In the genomic region with DNA sequence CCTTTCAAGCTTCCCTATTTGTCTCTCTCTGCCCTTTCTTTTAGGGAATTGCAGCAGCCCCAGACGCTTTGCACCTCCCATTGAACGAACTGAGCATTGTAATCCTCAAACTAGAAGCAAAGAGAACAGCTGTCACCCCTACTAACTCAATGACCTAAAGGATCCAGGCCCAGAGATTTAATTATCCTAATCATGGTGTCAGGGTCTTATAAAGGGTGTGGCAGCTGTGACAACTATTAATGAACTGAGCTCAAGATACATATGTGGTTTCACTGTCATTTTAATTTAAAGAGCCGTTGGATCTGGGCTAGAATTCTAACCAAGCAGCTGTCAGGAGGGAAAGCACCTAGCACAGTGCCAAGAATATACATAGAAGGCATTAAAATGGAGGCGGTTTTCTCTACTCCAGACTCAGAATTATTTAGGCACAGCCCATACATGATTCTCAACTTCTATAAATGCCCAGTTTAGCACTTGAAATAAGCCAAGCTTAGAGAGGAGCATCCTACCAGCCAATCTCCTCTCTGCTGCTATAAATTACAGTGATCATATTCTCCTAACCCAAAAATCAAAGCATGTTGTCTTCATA, we compare ENCODE assay signal across 8 mouse cellular contexts. TPM values are rescaled to one million over a fixed set of nuclear protein-coding genes. Genes with fewer than 3 reads are reported as not detected.
DNase-seq lines count a peak whose midpoint lies in the region; ATAC-seq and TF ChIP-seq lines count a peak whose summit lies in the region.

No protein-coding gene starts in this region.

- no peak for TF ChIP-seq CTCF in stomach, postnatal 0 days (IDR thresholded peaks at IDR 0.05; ENCODE audit: low read depth)

- peak; percentile 26 for DNase-seq in neural tube, embryonic 11.5 days (ENCODE audit: low spot score)
- DNase-seq in neural tube, embryonic 10.5 days (ENCODE audit: extremely low spot score, low spot score) = no peak
- no peak for DNase-seq in stomach, postnatal 0 days (ENCODE audit: low spot score)
- DNase-seq in urinary bladder, postnatal 10 days (ENCODE audit: low spot score) = no peak
- DNase-seq in lung, adult 18-20 months = no peak

- H3K27me3 ChIP-seq in erythroblast, embryonic 14.5 days (ENCODE audit: control insufficient read depth) = no peaks in the 10 kb centered on the region
- no peaks in the 10 kb centered on the region for H3K27me3 ChIP-seq in neural tube, embryonic 11.5 days (ENCODE audit: control insufficient read depth, insufficient read depth, low read length)
- H3K27me3 ChIP-seq in limb, embryonic 15.5 days = no peaks in the 10 kb centered on the region
- no peaks in the 10 kb centered on the region for H3K27me3 ChIP-seq in stomach, postnatal 0 days (ENCODE audit: control insufficient read depth, insufficient read depth, low read length)

- H3K4me3 ChIP-seq in erythroblast, embryonic 14.5 days (replicated peaks) = peak overlapping the region; percentile 85
- H3K4me3 ChIP-seq in neural tube, embryonic 11.5 days (ENCODE audit: low read depth, low read length) = peak overlapping the region; percentile 98
- peak overlapping the region; percentile 88 for H3K4me3 ChIP-seq in limb, embryonic 15.5 days
- H3K4me3 ChIP-seq in stomach, postnatal 0 days (ENCODE audit: low read depth, low read length) = peak overlapping the region; percentile 96

- peak overlapping the region; percentile 44 for H3K4me2 ChIP-seq in neural tube, embryonic 11.5 days (ENCODE audit: low read depth)
- H3K4me2 ChIP-seq in limb, embryonic 15.5 days = peak overlapping the region; percentile 65
- peak overlapping the region; percentile 71 for H3K4me2 ChIP-seq in stomach, postnatal 0 days (replicated peaks; ENCODE audit: low read depth)

- no peaks in the 10 kb centered on the region for H3K9me3 ChIP-seq in erythroblast, embryonic 14.5 days (ENCODE audit: control insufficient read depth, low read length)
- H3K9me3 ChIP-seq in neural tube, embryonic 11.5 days (ENCODE audit: control insufficient read depth, low read length) = no peaks in the 10 kb centered on the region
- no peaks in the 10 kb centered on the region for H3K9me3 ChIP-seq in limb, embryonic 15.5 days
- no peaks in the 10 kb centered on the region for H3K9me3 ChIP-seq in stomach, postnatal 0 days (ENCODE audit: control insufficient read depth, low read length)

- peak overlapping the region; percentile 90 for H3K27ac ChIP-seq in neural tube, embryonic 11.5 days (ENCODE audit: low read depth, low read length)
- peak overlapping the region; percentile 23; the same call in 1 of the 2 replicates for H3K27ac ChIP-seq in limb, embryonic 15.5 days
- no peak overlapping the region for H3K27ac ChIP-seq in stomach, postnatal 0 days (replicated peaks)

- no peak for ATAC-seq in erythroblast, adult 5-6 weeks (replicated peaks; ENCODE audit: low FRiP score, poor library complexity, severe bottlenecking)
- peak; percentile 28 for ATAC-seq in neural tube, embryonic 11.5 days (ENCODE audit: insufficient read depth, low FRiP score, low TSS enrichment)
- ATAC-seq in limb, embryonic 15.5 days (ENCODE audit: insufficient number of reproducible peaks, low FRiP score, low TSS enrichment, low read depth) = no peak
- no peak for ATAC-seq in stomach, postnatal 0 days (ENCODE audit: low FRiP score, low TSS enrichment)

- WGBS in neural tube, embryonic 11.5 days = 19% methylated on average over 4 of the region's 4 CpGs
- WGBS in limb, embryonic 15.5 days = 22% methylated on average over 4 of the region's 4 CpGs
- 16% methylated on average over 4 of the region's 4 CpGs for WGBS in stomach, postnatal 0 days

- no peaks in the 10 kb centered on the region; the same call in 1 of the 2 replicates for H3K36me3 ChIP-seq in erythroblast, embryonic 14.5 days (ENCODE audit: control insufficient read depth)
- peaks cover 5% of the 10 kb centered on the region; the same call in 1 of the 2 replicates for H3K36me3 ChIP-seq in neural tube, embryonic 11.5 days (ENCODE audit: control insufficient read depth, insufficient read depth, low read length)
- peaks cover 15% of the 10 kb centered on the region for H3K36me3 ChIP-seq in limb, embryonic 15.5 days
- H3K36me3 ChIP-seq in stomach, postnatal 0 days (ENCODE audit: control insufficient read depth, insufficient read depth, low read length) = no peaks in the 10 kb centered on the region; the same call in 1 of the 2 replicates

- H3K4me1 ChIP-seq in erythroblast, embryonic 14.5 days (ENCODE audit: control insufficient read depth) = peaks cover 26% of the 10 kb centered on the region
- peaks cover 17% of the 10 kb centered on the region for H3K4me1 ChIP-seq in neural tube, embryonic 11.5 days (ENCODE audit: control insufficient read depth, insufficient read depth, low read length)
- H3K4me1 ChIP-seq in limb, embryonic 15.5 days = peaks cover 20% of the 10 kb centered on the region
- H3K4me1 ChIP-seq in stomach, postnatal 0 days (replicated peaks; ENCODE audit: control insufficient read depth, insufficient read depth) = no peaks in the 10 kb centered on the region

- TF ChIP-seq EP300 in stomach, postnatal 0 days (optimal IDR thresholded peaks at IDR 0.05) = no peak

- peak overlapping the region; percentile 53 for H3K9ac ChIP-seq in neural tube, embryonic 11.5 days (ENCODE audit: low read length)
- no peak overlapping the region for H3K9ac ChIP-seq in limb, embryonic 15.5 days
- H3K9ac ChIP-seq in stomach, postnatal 0 days (ENCODE audit: low read length) = peak overlapping the region; percentile 36; the same call in 1 of the 2 replicates

RNA-seq across cellular contexts. Expression of gene Trp53bp1, which starts 0.8 kb away (rescaled TPM):
- polyA plus RNA-seq in erythroblast, embryonic 14.5 days (2012) = 2.9 and 3.1 TPM in 2 replicates
- total RNA-seq in erythroblast, adult 5-6 weeks (2015; ENCODE audit: low replicate concordance) = 11.1 and 27.9 TPM in 2 replicates
- 44.8 and 96.0 TPM in 2 replicates for total RNA-seq in erythroblast, adult 5-6 weeks (2017; ENCODE audit: low replicate concordance)
- polyA plus RNA-seq in neural tube, embryonic 11.5 days (2014; fragmentation: Nextera tagmentation; extraction: Ambion mirVana) = 143 and 151 TPM in 2 replicates
- polyA plus RNA-seq in limb, embryonic 15.5 days (2015; fragmentation: Nextera tagmentation; extraction: Ambion mirVana) = 52.4 and 62.6 TPM in 2 replicates
- polyA plus RNA-seq in stomach, postnatal 0 days (2015; fragmentation: Nextera tagmentation; extraction: Ambion mirVana) = 9.6 and 10.6 TPM in 2 replicates

RNA-seq across cellular contexts. Expression of gene Map1a, which starts 17.4 kb away (rescaled TPM):
- polyA plus RNA-seq in erythroblast, embryonic 14.5 days (2012) = 0.02 and 0.03 TPM in 2 replicates
- total RNA-seq in erythroblast, adult 5-6 weeks (2015; ENCODE audit: low replicate concordance) = not detected in 2 replicates
- 0.14 TPM in 1 of 2 replicates, not detected in the other for total RNA-seq in erythroblast, adult 5-6 weeks (2017; ENCODE audit: low replicate concordance)
- polyA plus RNA-seq in neural tube, embryonic 11.5 days (2014; fragmentation: Nextera tagmentation; extraction: Ambion mirVana) = 17.5 and 19.2 TPM in 2 replicates
- 3.8 and 3.9 TPM in 2 replicates for polyA plus RNA-seq in limb, embryonic 15.5 days (2015; fragmentation: Nextera tagmentation; extraction: Ambion mirVana)
- polyA plus RNA-seq in stomach, postnatal 0 days (2015; fragmentation: Nextera tagmentation; extraction: Ambion mirVana) = 1.3 and 2.1 TPM in 2 replicates
